Mouse (Mus musculus) midbrain, embryonic 11.5 days (tissue): ENCODE data around the gene AI597479. TPM values are rescaled to one million over a fixed set of nuclear protein-coding genes. Genes with fewer than 3 reads are reported as not detected.

ENCODE experiments used
- ATAC-seq: fragments of 200-750 bp; cut with Nextera tagmentation; 2 replicates; pipeline ENCODE4 v1.8.0; 2017; ENCODE audit warnings: moderate TSS enrichment, moderate library complexity; ENCODE audit not compliant: low FRiP score
- DNase-seq: peaks from one replicate; pipeline ENCODE4 v3.0.0; 2015; ENCODE audit warnings: low spot score; ENCODE audit errors: missing footprints
- H3K27ac ChIP-seq: fragments of 300-500 bp; sonication (generic); 2 replicates; pipeline ENCODE4 v1.5.1; 2014; ENCODE audit warnings: low read depth, low read length
- H3K27me3 ChIP-seq: fragments of 300-500 bp; sonication (generic); 2 replicates; pipeline ENCODE4 v1.6.1; 2014; ENCODE audit warnings: mild to moderate bottlenecking, low read length, moderate library complexity, mixed read lengths; ENCODE audit not compliant: control insufficient read depth, insufficient read depth
- H3K36me3 ChIP-seq: fragments of 300-500 bp; sonication (generic); 2 replicates; pipeline ENCODE4 v1.6.1; 2014; ENCODE audit warnings: mild to moderate bottlenecking, low read length, moderate library complexity, mixed read lengths; ENCODE audit not compliant: control insufficient read depth, insufficient read depth
- H3K4me1 ChIP-seq: fragments of 300-500 bp; sonication (generic); 2 replicates; pipeline ENCODE4 v1.6.1; 2014; ENCODE audit warnings: low read length; ENCODE audit not compliant: control insufficient read depth, insufficient read depth
- H3K4me2 ChIP-seq: fragments of 300-500 bp; sonication (generic); 2 replicates; pipeline ENCODE4 v1.6.1; 2014; ENCODE audit warnings: mild to moderate bottlenecking, moderate library complexity
- H3K4me3 ChIP-seq: fragments of 300-500 bp; sonication (generic); 2 replicates; pipeline ENCODE4 v1.5.1; 2014; ENCODE audit warnings: low read depth, low read length
- H3K9ac ChIP-seq: fragments of 300-500 bp; sonication (generic); 2 replicates; pipeline ENCODE4 v1.6.1; 2014; ENCODE audit warnings: low read length
- H3K9me3 ChIP-seq: fragments of 300-500 bp; sonication (generic); 2 replicates; pipeline ENCODE4 v1.6.1; 2016; ENCODE audit warnings: low read length; ENCODE audit not compliant: control insufficient read depth
- WGBS: fragments of 180-500 bp; shearing (Covaris S2); extraction: QIAGEN DNeasy Blood & Tissue Kit; methylation state at CpG from one replicate; pipeline ENCODE4 v1.1.7; 2014; 5-methylcytosine and 5-hydroxymethylcytosine counted together
- polyA plus RNA-seq: library from polyadenylated mRNA; unstranded; fragments of >200 nt; fragmentation: Nextera tagmentation; extraction: Ambion mirVana; gene quantifications from 2 replicates; pipeline ENCODE4 v1.2.1, GENCODE M21; 2014

AI597479 gene
- polyA plus RNA-seq, 1 experiment from 2014 or later, result 41.7 TPM

DNA sequence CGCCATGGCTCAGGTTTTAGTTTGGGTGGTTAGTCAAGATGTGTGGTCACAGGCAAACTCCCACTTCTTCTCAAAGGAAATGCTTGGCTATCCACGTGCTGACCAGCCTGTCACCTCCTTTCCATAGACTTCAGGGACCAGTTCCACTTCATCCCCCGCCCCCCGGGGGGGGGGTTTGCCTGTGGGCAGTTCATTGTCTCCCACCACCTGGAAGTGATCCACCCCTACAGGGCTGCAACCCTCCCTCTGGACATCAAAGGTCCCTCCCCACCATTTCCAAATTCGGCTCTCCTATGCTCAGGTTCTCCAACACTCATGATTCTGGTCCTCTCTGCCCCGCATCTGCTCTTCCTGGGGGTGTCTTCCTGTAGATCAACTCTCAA lies 64.6 kb downstream of the AI597479 start:
- H3K27ac ChIP-seq, result no peak overlapping the region

DNA sequence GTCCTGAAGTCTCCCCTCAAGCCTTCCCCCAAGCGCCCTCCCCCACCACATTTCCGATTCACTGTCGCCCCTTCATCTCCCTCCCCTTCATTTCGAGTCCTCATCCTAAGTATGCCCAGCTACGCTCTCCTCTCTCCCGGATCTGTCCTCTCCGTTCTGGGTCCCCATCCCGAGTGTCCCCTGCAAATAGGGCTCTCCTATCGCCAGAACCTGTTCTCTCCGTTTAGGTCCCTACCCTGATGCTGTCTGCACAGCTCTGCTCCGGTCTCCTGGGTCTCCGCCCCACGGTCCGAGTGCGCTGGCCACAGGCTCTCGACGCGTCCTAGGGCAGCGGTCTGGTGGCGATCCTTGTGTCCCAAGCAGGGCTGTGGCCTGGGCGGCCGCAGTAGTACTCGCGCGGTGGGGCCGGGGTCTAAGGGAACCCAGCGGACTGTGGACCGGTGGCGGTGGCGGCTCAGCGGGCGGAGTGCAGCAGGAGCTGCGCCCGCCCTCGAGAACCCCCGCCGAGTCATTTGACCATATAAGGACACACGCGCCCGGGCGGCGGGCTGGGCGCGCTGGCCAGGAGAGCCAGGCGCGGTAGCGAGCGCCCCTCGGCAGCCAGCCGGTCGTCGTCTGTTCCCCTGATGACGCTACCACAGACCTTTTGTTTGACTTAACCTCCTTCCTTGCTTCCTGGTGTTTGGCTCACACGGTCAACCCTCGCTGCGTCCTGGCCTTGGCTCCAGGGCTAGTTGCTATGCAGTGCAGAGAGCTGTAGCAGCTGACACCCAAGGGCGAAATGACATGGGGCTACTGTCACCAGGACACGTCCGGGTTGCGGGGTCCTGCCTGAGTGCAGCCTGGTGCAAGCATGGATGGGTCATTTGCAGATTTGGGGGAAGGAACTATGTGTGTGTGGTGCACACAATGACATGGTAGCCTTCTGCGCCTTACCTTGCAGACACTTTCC lies 65.2 kb downstream of the AI597479 start:
- Histone ChIP-seq H3K4me1 (peaks cover 4% of the 10 kb centered on the region), H3K27ac (no peak overlapping the region), H3K27me3 (peaks cover 3% of the 10 kb centered on the region), H3K4me3 (peak overlapping the region; percentile 47), H3K9me3 (no peaks in the 10 kb centered on the region), H3K36me3 (no peaks in the 10 kb centered on the region), H3K4me2 (peak overlapping the region; percentile 51), H3K9ac (peak overlapping the region; percentile 62)
- WGBS, result 5% methylated on average over 61 of the region's 61 CpGs
- DNase-seq (peak; percentile 97), ATAC-seq (peak; percentile 94)

More for the DNA sequence above, 64.6 kb downstream of the AI597479 start:
- WGBS, result 0% methylated on average over 6 of the region's 6 CpGs
- ATAC-seq, result peak; percentile 33
- Histone ChIP-seq H3K9me3 (no peaks in the 10 kb centered on the region), H3K4me1 (peaks cover 4% of the 10 kb centered on the region), H3K9ac (peak overlapping the region; percentile 62), H3K4me3 (peak overlapping the region; percentile 47), H3K36me3 (no peaks in the 10 kb centered on the region), H3K4me2 (peak overlapping the region; percentile 51), H3K27me3 (peaks cover 3% of the 10 kb centered on the region)
- DNase-seq, result no peak

DNA sequence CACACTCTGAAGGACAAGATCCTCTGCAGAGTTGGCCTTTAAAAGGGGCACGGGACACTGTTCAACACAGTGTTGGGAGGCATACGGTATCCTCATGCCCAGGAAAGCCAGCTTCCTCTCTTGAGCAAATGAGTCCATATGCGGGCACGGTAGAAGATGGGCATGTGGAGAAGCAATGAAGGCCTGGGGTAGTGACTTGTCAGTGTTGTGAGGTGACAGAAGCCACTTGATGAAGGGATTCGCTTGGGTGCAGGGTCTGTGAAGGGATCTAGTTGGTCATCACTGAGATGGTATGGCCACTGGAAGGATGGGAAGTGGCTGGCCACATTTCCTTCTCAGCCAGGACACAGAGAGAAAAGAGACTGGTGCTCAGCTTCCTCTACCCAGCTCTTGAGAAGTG lies 66.1 kb downstream of the AI597479 start:
- WGBS, result 92% methylated on average over 5 of the region's 5 CpGs
- ATAC-seq, result no peak

More for the DNA sequence above, 66.1 kb downstream of the AI597479 start:
- Histone ChIP-seq H3K4me3 (no peak overlapping the region), H3K9ac (no peak overlapping the region), H3K4me2 (no peak overlapping the region), H3K9me3 (no peaks in the 10 kb centered on the region), H3K4me1 (peaks cover 4% of the 10 kb centered on the region), H3K36me3 (no peaks in the 10 kb centered on the region), H3K27ac (no peak overlapping the region), H3K27me3 (peaks cover 3% of the 10 kb centered on the region)
- DNase-seq, result no peak

Other genes with a start within 250 kb of the AI597479 start
- 57.4 and 58.3 TPM in 2 replicates for gene Mrps9, start 247.5 kb upstream of the AI597479 start, polyA plus RNA-seq
- 14.2 and 15.2 TPM in 2 replicates for gene Gpr45, start 145.8 kb upstream of the AI597479 start, polyA plus RNA-seq
- gene Tgfbrap1, start 73 bp upstream of the AI597479 start, polyA plus RNA-seq, result 13.3 and 13.8 TPM in 2 replicates
- 6.5 and 8.2 TPM in 2 replicates for gene Fhl2, start 98.3 kb downstream of the AI597479 start, polyA plus RNA-seq